Mouse (Mus musculus) right cerebral cortex, postnatal 10 days (tissue): ENCODE results near the gene Fam207a.

Experiments
- DNase-seq, 2 experiments: peaks; one replicate each; pipeline ENCODE4 v3.0.0; 2021; ENCODE audit warnings: low spot score in 2 of 2

Fam207a gene

GRCm38 (mm10) chr10:77531026-77532019 lies 15.7 kb upstream of the Fam207a start:
- DNase-seq: no peak

- no peak for DNase-seq
Measured at GRCm38 (mm10) chr10:77530140-77530539, 14.6 kb upstream of the Fam207a start, which contains the start of gene Itgb2. Itgb2 (plus strand) TSS chr10:77530252.

GRCm38 (mm10) chr10:77528634-77529033 lies 13.0 kb upstream of the Fam207a start:
- no peak for DNase-seq

GRCm38 (mm10) chr10:77526488-77526887 lies 10.9 kb upstream of the Fam207a start:
- DNase-seq: no peak

- DNase-seq: no peak
Measured at GRCm38 (mm10) chr10:77523321-77523720, 7.7 kb upstream of the Fam207a start.

- no peak for DNase-seq
Measured at GRCm38 (mm10) chr10:77522746-77523145, 7.2 kb upstream of the Fam207a start.

GRCm38 (mm10) chr10:77522021-77522731 lies 6.6 kb upstream of the Fam207a start:
- no peak for DNase-seq

GRCm38 (mm10) chr10:77520497-77520896 lies 4.9 kb upstream of the Fam207a start:
- DNase-seq: no peak

- no peak for DNase-seq
Measured at GRCm38 (mm10) chr10:77519191-77519590, 3.6 kb upstream of the Fam207a start.

- DNase-seq: no peak
Measured at GRCm38 (mm10) chr10:77517801-77518200, 2.2 kb upstream of the Fam207a start.

GRCm38 (mm10) chr10:77517066-77517620 lies 1.6 kb upstream of the Fam207a start:
- DNase-seq: peak; percentile 64 to 73

- no peak for DNase-seq
Measured at GRCm38 (mm10) chr10:77516379-77516951, 880 bp upstream of the Fam207a start.

- DNase-seq: peak in 1 of 2 experiments; percentile 39
Measured at GRCm38 (mm10) chr10:77510225-77510982, 5.2 kb downstream of the Fam207a start.

- peak; percentile 73 to 88 for DNase-seq
Measured at GRCm38 (mm10) chr10:77509403-77510187, 6.0 kb downstream of the Fam207a start.

GRCm38 (mm10) chr10:77508744-77509143 lies 6.8 kb downstream of the Fam207a start:
- DNase-seq: no peak

GRCm38 (mm10) chr10:77507779-77508178 lies 7.8 kb downstream of the Fam207a start:
- DNase-seq: no peak

GRCm38 (mm10) chr10:77506961-77507577 lies 8.5 kb downstream of the Fam207a start:
- DNase-seq: peak in 1 of 2 experiments; percentile 29

- DNase-seq: no peak
Measured at GRCm38 (mm10) chr10:77506526-77506925, 9.1 kb downstream of the Fam207a start.

GRCm38 (mm10) chr10:77504143-77504542 lies 11.4 kb downstream of the Fam207a start:
- DNase-seq: no peak
